Mouse (Mus musculus): ENCODE data around the gene Wdr75.

The Wdr75 gene

DNA sequence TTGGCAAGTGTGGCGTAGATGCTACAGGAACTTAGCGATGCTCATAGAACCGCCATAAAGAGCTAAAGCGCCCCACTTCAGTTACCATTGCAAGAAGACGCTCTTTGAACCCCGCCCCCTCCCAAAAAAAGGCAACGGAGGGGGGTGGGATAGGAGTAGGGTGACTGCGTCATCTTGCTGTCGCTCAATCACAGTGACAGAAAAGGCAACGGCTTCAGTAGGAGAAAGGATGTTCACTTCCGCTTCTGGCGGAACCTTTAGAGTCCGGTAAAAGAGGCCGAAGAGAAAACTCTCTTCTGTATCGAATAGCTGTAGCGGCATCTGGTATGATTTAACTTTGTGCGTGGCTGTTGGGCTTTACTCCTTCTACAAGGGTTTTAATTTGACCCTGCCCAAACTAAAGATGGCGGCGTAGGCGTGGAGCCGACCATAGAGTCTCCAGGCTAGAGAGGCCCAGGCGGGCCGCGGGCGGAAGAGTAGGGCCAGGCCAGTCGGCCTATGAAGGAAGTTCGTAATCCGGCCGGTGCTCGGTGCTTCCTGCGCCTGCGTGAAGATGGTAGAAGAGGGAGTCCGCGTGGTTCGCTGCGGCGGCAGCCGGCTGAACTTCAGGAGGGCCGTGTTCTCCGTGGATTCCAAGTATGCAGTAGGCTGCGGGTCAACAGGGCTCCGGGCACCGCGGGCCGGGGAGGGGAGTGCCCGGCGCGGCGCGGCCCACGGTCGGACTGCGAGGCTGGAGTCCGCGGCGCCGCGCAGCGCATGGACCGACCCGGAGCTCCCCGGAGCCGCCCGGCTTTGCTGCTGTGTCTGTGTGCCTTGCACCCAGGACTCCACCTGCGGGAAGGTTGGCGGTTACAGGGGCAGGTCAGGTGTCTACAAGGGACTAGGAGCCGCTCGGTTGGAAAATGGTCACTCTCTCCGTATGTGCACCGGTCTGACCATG, at the start of gene Wdr75:
Gene Wdr75 (plus strand): TSS at position 198 of the 940 bp plus-strand sequence.
- peak; percentile 99 for ATAC-seq (ENCODE audit: insufficient number of reproducible peaks, low FRiP score, low TSS enrichment)

DNA sequence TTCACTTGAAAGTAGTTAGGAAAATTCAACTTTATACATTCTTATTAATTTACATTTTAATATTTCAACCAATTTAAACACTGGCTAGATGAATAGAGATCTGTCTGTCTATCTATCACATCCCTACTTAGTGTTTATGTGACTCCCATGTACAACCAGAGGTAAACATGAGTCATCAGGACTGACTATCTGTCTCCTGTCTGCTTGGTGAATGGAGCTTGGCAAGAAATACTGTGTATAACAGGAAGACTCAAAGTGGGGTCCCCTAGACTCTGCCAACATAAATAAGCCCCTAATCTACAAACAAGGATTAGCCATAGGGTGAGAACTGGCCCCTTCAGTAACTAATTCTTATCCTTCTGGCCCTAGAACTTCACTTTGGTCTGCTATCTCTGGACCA, 39.1 kb upstream of the Wdr75 start:
- ATAC-seq (ENCODE audit: insufficient number of reproducible peaks, low FRiP score, low TSS enrichment): no peak

DNA sequence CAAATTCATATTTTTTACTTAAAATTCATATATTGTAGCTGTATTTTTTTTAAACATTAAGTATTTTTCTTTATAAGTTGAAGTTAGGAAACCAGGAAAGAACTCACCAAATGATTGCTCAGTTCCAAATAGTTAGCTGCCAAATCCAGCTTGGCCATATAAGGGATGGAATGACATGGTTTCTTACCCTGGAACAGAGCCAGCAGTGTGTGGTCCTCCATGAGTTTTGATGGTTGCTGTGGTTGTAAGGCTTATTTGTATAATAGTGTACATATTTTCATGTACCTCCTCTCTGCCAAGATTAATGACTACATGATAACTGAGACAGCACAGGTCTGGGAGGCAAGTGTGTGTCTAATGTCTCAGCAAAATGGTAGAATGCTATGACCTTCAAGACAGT, 38.3 kb upstream of the Wdr75 start:
- no peak for ATAC-seq (ENCODE audit: insufficient number of reproducible peaks, low FRiP score, low TSS enrichment)

DNA sequence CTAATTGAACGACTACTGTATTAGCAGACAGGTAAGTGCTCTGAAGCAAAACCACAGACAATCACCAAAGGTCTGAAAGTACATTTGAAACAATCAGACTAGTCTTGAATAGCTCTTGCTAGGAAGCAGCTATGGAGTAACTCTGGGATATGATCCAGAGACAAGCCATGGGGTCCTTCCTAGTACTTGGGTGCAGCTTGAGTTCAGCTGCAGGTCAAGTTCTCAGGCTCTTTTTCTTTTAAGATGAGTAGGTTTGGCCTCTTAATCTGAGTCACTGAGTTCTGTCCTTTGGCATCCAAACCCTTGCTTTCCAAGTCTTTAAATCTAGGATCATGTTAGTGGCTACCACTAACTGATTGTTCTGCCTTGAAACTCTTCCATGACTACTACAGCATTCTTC, 37.0 kb upstream of the Wdr75 start:
- no peak for ATAC-seq (ENCODE audit: insufficient number of reproducible peaks, low FRiP score, low TSS enrichment)

GRCm38 (mm10) chr1:45760667-45761467, 34.1 kb upstream of the Wdr75 start:
- ATAC-seq (ENCODE audit: insufficient number of reproducible peaks, low FRiP score, low TSS enrichment): no peak

DNA sequence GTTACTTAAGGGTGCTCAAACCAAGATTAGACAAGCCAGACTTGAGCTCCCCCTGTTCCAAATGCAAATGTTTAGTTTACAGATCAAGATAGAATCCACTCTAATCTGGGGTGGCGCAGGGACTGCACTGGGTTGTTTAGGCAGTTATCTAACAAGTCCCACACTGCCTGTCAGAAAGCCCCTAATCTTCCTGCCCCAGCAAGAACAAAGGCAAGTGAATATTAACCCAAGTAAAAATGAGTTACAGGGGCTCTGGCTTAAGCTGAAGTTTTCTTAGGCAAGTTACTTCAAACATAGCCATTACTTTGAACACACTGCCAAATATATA, 33.5 kb upstream of the Wdr75 start:
- no peak for ATAC-seq (ENCODE audit: insufficient number of reproducible peaks, low FRiP score, low TSS enrichment)

DNA sequence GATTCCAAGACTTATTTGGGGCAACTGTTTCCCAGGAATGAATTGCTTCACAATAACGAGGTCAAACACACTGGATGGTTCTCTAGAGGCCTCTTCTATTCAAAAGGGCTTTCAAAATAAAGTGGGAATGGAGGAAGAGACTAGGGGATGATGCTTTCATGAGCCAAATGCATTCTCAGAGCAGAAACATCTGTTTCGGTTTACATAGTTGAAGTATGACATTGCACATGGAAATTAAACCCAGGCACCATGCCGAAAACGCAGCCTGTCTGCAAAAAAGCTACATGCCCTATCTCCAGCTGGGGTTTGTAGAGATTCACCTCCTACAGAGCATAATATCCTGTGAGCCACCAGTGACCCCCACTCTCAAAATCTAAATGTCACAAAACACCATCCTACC, 29.3 kb upstream of the Wdr75 start:
- no peak for ATAC-seq (ENCODE audit: insufficient number of reproducible peaks, low FRiP score, low TSS enrichment)

GRCm38 (mm10) chr1:45766123-45766522, 28.8 kb upstream of the Wdr75 start:
- ATAC-seq (ENCODE audit: insufficient number of reproducible peaks, low FRiP score, low TSS enrichment): no peak

DNA sequence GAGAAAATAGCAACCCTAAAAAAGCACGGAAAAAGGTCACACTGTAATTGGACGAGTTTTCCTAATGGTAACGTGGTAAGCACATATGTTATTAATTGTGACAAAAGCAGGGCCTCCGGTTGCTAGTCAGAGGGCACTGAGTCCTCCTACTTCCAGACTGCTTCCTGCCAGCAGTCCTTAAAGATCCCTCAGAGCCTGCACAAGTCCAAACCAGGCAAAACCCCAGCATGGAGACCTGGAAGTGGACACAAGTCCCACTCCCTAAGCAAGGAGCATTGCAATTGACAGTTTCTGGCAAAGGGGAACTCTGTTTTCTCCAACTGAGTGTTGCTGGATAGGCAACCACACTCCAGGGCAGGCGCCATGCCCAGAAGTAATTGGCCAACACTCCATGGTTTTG, 27.4 kb upstream of the Wdr75 start:
- no peak for ATAC-seq (ENCODE audit: insufficient number of reproducible peaks, low FRiP score, low TSS enrichment)

- no peak for ATAC-seq (ENCODE audit: insufficient number of reproducible peaks, low FRiP score, low TSS enrichment)
Observed at GRCm38 (mm10) chr1:45769321-45769720, 25.6 kb upstream of the Wdr75 start.

DNA sequence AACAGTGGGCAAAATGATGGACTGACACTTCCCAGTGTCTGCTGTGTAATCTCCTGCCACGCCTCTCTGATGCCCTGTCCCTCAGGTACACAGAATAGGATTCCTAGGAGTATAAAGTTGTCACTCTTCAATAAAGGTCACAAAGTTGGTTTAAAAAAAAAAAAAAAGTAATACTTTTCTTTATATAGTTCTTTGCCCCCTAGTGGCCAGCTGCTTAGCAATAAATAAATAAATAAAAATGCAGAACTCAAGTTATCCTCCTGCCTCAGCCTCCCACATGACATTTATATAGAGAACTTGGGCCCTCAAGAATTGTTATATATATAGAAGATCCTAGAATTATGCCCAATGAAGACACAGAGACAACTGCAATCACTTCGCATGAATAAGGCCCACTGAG, 24.9 kb upstream of the Wdr75 start:
- no peak for ATAC-seq (ENCODE audit: insufficient number of reproducible peaks, low FRiP score, low TSS enrichment)

DNA sequence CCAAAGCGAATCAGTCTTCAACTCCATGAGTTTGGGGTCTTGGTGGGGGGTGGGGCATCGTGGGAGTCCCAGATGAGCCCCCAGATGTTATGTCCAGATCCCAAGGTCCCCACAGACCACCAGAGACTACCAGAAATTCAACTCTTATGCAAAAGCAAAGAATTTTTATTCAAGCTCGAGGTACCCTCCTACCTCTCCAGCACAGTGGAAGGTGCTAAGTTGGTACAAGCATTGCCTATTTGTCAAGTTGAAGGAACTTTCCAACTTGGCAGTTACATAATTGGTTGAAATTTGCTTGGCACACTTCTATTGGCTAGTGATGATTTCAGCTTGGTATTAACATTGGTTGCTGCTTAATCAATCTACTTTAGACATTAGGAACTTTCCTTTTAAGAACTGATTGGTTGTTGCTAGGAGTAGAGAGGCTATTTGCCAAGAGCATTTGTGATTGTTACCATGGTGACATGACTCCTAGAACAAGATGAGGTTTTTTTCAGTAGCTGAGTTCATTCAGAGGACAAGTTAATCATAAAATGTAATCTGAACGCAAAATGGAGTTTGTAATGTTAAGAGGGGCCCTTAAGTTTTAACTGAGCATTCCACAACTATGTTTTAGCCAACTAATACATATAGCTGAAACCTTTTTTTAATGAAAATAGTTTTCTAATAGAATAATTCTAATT, 14.2 kb upstream of the Wdr75 start:
- no peak for ATAC-seq (ENCODE audit: insufficient number of reproducible peaks, low FRiP score, low TSS enrichment)

- ATAC-seq (ENCODE audit: insufficient number of reproducible peaks, low FRiP score, low TSS enrichment): peak; percentile 83
Observed at GRCm38 (mm10) chr1:45816889-45817288, 21.9 kb downstream of the Wdr75 start.

GRCm38 (mm10) chr1:45818564-45818963, 23.6 kb downstream of the Wdr75 start:
- no peak for ATAC-seq (ENCODE audit: insufficient number of reproducible peaks, low FRiP score, low TSS enrichment)

DNA sequence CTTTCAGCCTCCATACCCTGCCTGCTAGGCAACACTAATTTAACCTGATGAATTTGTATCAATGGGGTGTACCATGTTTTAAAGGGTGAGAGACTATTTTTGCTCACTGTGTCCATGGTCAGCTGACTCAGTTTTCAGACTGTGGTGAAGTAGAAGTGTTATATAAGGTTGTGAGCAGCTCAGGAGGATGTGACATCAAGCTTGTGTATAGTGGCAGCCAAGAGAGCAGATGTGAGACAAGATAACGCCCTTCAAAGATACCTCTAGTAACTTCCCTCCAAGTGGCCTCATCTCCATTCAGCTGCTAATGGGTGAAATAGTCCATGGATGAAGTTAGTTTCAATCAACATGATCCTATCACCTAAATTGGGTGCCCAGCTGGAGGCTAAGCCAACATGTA, 29.5 kb downstream of the Wdr75 start:
- no peak for ATAC-seq (ENCODE audit: insufficient number of reproducible peaks, low FRiP score, low TSS enrichment)

GRCm38 (mm10) chr1:45825140-45825539, 30.2 kb downstream of the Wdr75 start:
- ATAC-seq (ENCODE audit: insufficient number of reproducible peaks, low FRiP score, low TSS enrichment): peak; percentile 74

GRCm38 (mm10) chr1:45825630-45826029, 30.7 kb downstream of the Wdr75 start:
- ATAC-seq (ENCODE audit: insufficient number of reproducible peaks, low FRiP score, low TSS enrichment): no peak

DNA sequence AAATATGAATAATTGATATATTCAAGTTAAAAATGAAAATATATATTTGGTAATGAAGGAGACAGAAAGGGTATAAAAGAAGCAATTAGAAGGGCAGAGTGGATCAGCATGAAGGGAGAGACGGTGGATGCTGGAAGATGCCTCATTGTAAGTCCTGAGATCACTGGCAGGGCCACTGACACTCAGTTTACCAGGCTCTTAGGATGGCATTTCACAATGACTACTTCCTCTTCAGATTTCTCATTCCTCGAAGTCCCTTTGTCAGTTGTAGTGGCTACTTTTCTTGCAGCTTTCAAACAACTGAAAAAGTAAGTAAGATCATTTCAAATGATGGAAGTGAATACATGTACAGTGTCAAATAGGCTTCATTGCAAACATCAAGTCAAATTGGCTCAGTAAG, 31.2 kb downstream of the Wdr75 start:
- no peak for ATAC-seq (ENCODE audit: insufficient number of reproducible peaks, low FRiP score, low TSS enrichment)

DNA sequence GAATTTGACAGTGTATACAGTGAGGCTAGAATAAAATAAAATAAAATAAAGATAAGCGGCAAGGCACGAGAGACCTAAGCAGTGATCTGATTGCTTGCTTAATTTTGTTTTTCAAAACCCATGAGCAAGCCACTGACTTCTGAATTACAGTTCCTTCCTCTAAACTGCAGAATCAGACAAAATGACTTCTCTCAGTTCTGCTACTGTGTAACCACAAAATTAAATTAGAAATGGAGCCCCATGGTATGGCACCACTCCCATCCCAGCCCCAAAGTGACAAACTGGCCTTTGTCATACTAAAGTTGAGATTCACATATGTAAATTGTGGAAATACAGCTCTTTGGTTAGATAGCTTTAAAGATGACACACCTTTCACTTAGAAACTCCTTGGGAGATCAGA, 31.8 kb downstream of the Wdr75 start:
- ATAC-seq (ENCODE audit: insufficient number of reproducible peaks, low FRiP score, low TSS enrichment): no peak

DNA sequence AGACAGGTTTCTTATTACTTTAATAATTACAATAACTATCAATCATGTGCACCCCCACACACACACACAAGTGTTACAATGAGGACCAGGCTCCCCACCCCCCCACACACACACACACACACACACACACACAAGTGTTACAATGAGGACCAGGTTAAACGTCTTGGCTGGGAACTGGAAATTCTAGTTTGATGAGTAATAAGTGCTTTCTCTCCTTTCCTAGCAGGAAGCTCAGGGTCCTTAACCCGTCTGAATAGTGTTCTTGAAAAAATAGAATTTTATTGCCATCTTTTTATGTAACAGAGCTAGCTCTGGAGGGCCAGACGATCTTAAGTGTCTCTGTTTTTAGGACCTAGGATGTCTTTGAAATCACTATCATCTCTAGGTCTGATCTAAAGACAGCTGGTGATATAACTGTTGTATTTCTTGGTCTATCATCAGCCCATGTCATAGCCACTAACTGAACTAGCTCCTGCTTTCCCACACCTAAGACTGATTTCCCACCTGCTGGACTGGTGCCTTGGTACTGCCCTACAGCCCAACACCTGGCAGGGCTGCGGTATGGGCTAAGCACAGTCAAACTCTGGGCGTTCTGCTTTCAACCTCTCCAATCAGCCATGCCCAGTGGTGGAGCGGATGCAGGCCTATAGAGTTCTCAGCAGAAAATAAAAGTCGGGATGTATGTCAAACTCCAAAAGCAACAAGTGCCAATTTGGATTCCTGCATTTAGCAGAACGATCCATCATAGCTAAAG, 35.7 kb downstream of the Wdr75 start:
- ATAC-seq (ENCODE audit: insufficient number of reproducible peaks, low FRiP score, low TSS enrichment): no peak

All from cerebellum, adult (tissue).